Mouse (Mus musculus) heart, adult 2 months (tissue): ENCODE results near the gene Gata1. TPM values are rescaled to one million over a fixed set of nuclear protein-coding genes. Genes with fewer than 3 reads are reported as not detected.

ENCODE experiments used
- DNase-seq, 2 experiments: peaks; one replicate each; pipeline ENCODE4 v3.0.0; 2021
- H3K27ac ChIP-seq: fragments of 200-600 bp; 2 replicates; pipeline ENCODE4 v1.8.1; 2022
- H3K27me3 ChIP-seq: fragments of 200-500 bp; 2 replicates; pipeline ENCODE4 v1.6.1; 2012; ENCODE audit warnings: mild to moderate bottlenecking, low read length, inconsistent platforms, mixed read lengths; ENCODE audit not compliant: control insufficient read depth, insufficient read depth
- H3K36me3 ChIP-seq: fragments of 200-500 bp; 2 replicates; pipeline ENCODE4 v1.6.1; 2012; ENCODE audit warnings: low read length, inconsistent platforms; ENCODE audit not compliant: control insufficient read depth, insufficient read depth
- H3K4me1 ChIP-seq: fragments of 200-500 bp; 2 replicates; pipeline ENCODE4 v1.6.1; 2011; ENCODE audit warnings: low read length; ENCODE audit not compliant: control insufficient read depth, insufficient read depth
- H3K4me3 ChIP-seq: fragments of 200-600 bp; 2 replicates; pipeline ENCODE4 v1.8.1; 2022
- H3K79me2 ChIP-seq: fragments of 200-500 bp; replicated peaks from 2 replicates; pipeline ENCODE4 v1.6.1; 2012; ENCODE audit warnings: mild to moderate bottlenecking, inconsistent platforms, low read length, moderate library complexity, mixed read lengths; ENCODE audit not compliant: control insufficient read depth, insufficient read depth
- H3K9ac ChIP-seq: fragments of 200-500 bp; 2 replicates; pipeline ENCODE4 v1.6.1; 2012; ENCODE audit warnings: low read depth, mild to moderate bottlenecking, control low read depth, inconsistent platforms, low read length, mixed read lengths
- CTCF ChIP-seq: fragments of 200-600 bp; IDR thresholded peaks from 2 replicates; pipeline ENCODE4 v1.8.1; 2022; ENCODE audit warnings: antibody characterized with exemption, mild to moderate bottlenecking, moderate library complexity
- EP300 ChIP-seq: fragments of 200-500 bp; IDR thresholded peaks from 2 replicates; pipeline ENCODE4 v1.6.1; 2011; ENCODE audit warnings: low read depth, low read length, control low read depth; ENCODE audit not compliant: insufficient read depth
- POLR2A ChIP-seq: fragments of 200-500 bp; IDR thresholded peaks from 2 replicates; pipeline ENCODE4 v1.6.1; 2011; ENCODE audit warnings: mild to moderate bottlenecking, low read depth, low read length, control low read depth; ENCODE audit not compliant: insufficient read depth
- WGBS: fragments of 180-500 bp; shearing (Covaris S2); methylation state at CpG from one replicate; pipeline ENCODE4 v1.1.7; 2018; 5-methylcytosine and 5-hydroxymethylcytosine counted together
- intact Hi-C: fragments of 180-260 bp; cut with DNase I; formaldehyde crosslinking; loops from one replicate; pipeline ENCODE4 v1.15.1; 2025
- polyA plus RNA-seq: library from polyadenylated mRNA; depleted of rRNA; stranded (reverse); fragments of >200 nt; gene quantifications from 2 replicates; pipeline ENCODE4 v1.2.3, GENCODE M21; 2012
- total RNA-seq, 2 experiments: library from RNA; stranded (reverse); gene quantifications; 2 replicates each; pipeline ENCODE4 v1.2.3; 2021

The Gata1 gene
- total and polyA plus RNA-seq, 3 experiments = 0.23 to 0.43 (median 0.27) TPM

GRCm38 (mm10) chrX:7968899-7969298 lies 9.0 kb downstream of the Gata1 start:
- no peak for DNase-seq
- Histone ChIP-seq H3K4me1 (no peaks in the 10 kb centered on the region), H3K4me3 (no peak overlapping the region), H3K9ac (no peak overlapping the region), H3K27ac (no peak overlapping the region), H3K27me3 (no peaks in the 10 kb centered on the region), H3K36me3 (no peaks in the 10 kb centered on the region), H3K79me2 (no peaks in the 10 kb centered on the region)
- WGBS = 84% methylated on average over 3 of the region's 3 CpGs
- intact Hi-C loops = no loop called here
- TF ChIP-seq POLR2A = no peak
- no peak for TF ChIP-seq CTCF
- TF ChIP-seq EP300 = no peak

GRCm38 (mm10) chrX:7968226-7968625 lies 9.6 kb downstream of the Gata1 start:
- intact Hi-C loops = no loop called here
- no peaks in the 10 kb centered on the region for H3K27me3 ChIP-seq
- H3K27ac ChIP-seq = no peak overlapping the region
- no peak for DNase-seq
- 63% methylated on average over 8 of the region's 8 CpGs for WGBS
- H3K4me1 ChIP-seq = no peaks in the 10 kb centered on the region
- no peak overlapping the region for H3K4me3 ChIP-seq
- H3K36me3 ChIP-seq = no peaks in the 10 kb centered on the region
- no peak overlapping the region for H3K9ac ChIP-seq
- no peaks in the 10 kb centered on the region for H3K79me2 ChIP-seq
- TF ChIP-seq EP300 (no peak), CTCF (no peak), POLR2A (no peak)

GRCm38 (mm10) chrX:7967596-7968201 lies 10.2 kb downstream of the Gata1 start:
- H3K36me3 ChIP-seq = no peaks in the 10 kb centered on the region
- TF ChIP-seq EP300 (no peak), CTCF (no peak), POLR2A (no peak)
- intact Hi-C loops = no loop called here
- no peak overlapping the region for H3K27ac ChIP-seq
- DNase-seq = no peak
- H3K79me2 ChIP-seq = no peaks in the 10 kb centered on the region
- H3K27me3 ChIP-seq = no peaks in the 10 kb centered on the region
- H3K4me1 ChIP-seq = no peaks in the 10 kb centered on the region
- WGBS = 58% methylated on average over 7 of the region's 9 CpGs
- H3K9ac ChIP-seq = no peak overlapping the region
- H3K4me3 ChIP-seq = no peak overlapping the region

- no peak for DNase-seq
- Histone ChIP-seq H3K9ac (no peak overlapping the region), H3K27me3 (no peaks in the 10 kb centered on the region), H3K4me3 (no peak overlapping the region), H3K4me1 (no peaks in the 10 kb centered on the region), H3K79me2 (no peaks in the 10 kb centered on the region), H3K27ac (no peak overlapping the region), H3K36me3 (no peaks in the 10 kb centered on the region)
- intact Hi-C loops = no loop called here
- TF ChIP-seq EP300 = no peak
- TF ChIP-seq POLR2A = no peak
- no peak for TF ChIP-seq CTCF
- WGBS = 53% methylated on average over 4 of the region's 4 CpGs
Observed at GRCm38 (mm10) chrX:7966161-7966560, 11.7 kb downstream of the Gata1 start.

GRCm38 (mm10) chrX:7963829-7964626 lies 13.8 kb downstream of the Gata1 start:
- Histone ChIP-seq H3K36me3 (no peaks in the 10 kb centered on the region), H3K79me2 (no peaks in the 10 kb centered on the region), H3K4me3 (no peak overlapping the region), H3K9ac (no peak overlapping the region), H3K27ac (no peak overlapping the region), H3K27me3 (no peaks in the 10 kb centered on the region), H3K4me1 (no peaks in the 10 kb centered on the region)
- TF ChIP-seq CTCF (no peak), EP300 (no peak), POLR2A (no peak)
- intact Hi-C loops = no loop called here
- DNase-seq = no peak
- 57% methylated on average over 7 of the region's 7 CpGs for WGBS

GRCm38 (mm10) chrX:7958868-7959267 lies 19.0 kb downstream of the Gata1 start:
- WGBS = 88% methylated on average over 9 of the region's 9 CpGs
- intact Hi-C loops = no loop called here
- H3K9ac ChIP-seq = no peak overlapping the region
- TF ChIP-seq CTCF (no peak), POLR2A (no peak), EP300 (no peak)
- H3K36me3 ChIP-seq = no peaks in the 10 kb centered on the region
- no peak overlapping the region for H3K27ac ChIP-seq
- no peaks in the 10 kb centered on the region for H3K4me1 ChIP-seq
- no peaks in the 10 kb centered on the region for H3K27me3 ChIP-seq
- H3K79me2 ChIP-seq = no peaks in the 10 kb centered on the region
- no peak for DNase-seq
- H3K4me3 ChIP-seq = no peak overlapping the region
